Mouse (Mus musculus) embryo, embryonic 11.5 days (tissue): ENCODE results near the gene Agrp.

Experiments
- DNase-seq: peaks from one replicate; pipeline ENCODE4 v3.0.0-alpha.2; 2012; ENCODE audit warnings: low read depth, low spot score

Agrp gene

DNA sequence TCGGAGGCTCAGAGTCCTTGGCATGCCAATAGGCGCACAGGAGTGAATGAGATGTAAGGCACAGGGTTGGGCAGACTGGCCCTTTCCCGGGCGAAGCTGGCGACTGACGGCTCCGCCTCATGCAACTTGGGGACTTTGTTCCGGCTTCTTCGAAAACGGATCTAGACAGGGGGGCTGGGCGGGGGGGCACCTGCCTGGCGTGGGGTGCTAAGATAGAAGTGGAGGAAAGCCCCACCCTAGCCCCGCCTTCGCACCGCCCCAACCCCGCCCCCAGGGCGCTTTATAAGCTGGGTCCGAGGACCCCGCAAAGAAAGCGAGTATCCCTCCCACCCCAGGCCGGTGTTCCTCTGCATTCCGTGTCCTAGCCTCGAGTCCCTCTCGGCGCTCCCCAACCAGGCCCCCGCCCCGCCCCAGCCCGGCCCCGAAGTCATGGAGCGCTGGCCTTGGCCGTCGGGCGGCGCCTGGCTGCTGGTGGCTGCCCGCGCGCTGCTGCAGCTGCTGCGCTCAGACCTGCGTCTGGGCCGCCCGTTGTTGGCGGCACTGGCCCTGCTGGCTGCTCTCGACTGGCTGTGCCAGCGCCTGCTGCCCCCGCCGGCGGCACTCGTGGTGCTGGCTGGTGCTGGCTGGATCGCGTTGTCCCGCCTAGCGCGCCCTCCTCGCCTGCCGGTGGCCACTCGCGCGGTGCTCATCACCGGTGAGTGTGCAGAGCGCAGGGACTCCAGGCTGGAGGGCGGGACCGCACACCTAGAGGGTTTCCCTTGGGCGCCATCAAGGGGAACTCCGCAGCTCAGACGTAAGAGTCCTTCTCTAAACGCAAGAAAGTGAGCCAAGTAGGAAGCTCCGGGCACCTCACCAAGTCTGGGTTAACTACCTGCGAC is 118.5 kb downstream of the Agrp start, which contains the start of gene Hsd11b2:
Gene Hsd11b2 (plus strand): TSS at position 320 of the 878 bp plus-strand sequence.
- DNase-seq: no peak

DNA sequence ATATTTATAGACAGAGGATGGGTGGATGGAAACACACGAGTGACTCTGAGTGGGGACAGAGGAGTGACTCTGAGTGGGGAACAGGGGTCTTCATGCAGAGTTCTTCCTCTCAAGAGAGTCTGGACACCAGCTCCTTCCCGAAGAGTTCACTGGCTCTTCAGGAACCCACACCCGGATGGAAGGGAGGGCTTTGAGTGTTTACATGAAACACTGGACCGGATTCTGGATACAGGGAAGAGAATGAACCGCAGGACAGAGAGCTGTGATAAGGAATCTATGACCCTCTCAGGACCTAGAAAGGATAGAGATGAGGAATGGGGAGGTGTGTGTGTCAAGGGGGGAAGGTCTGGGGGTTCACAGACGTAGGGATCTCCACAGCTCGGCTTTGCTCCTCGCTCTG is 119.8 kb downstream of the Agrp start:
- DNase-seq: no peak
